Mouse (Mus musculus): ENCODE data around the gene Ptprr.

DNA sequence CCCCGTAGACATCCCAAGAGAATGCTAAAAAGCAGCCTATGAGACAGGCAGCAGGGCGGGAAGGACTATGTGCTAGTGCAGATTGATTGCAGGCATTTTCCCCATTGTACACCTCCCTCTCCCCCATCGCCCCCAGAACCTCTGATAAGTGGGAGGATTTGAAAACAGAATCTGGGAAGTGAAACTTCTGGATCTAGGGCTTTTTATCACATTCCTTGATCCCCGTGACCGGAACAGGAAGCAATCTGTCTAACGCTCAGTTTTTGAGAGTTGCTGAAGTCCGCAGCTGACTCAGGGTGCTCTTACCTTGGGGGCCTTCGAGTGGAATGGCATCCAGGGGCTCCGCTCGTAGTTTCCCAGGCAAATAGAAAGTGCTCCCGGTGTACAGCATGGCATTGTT, 246.5 kb downstream of the Ptprr start:
- TF ChIP-seq USF1 (IDR thresholded peaks at IDR 0.05; ENCODE audit: low read depth), result no peak
- no peak for TF ChIP-seq MYOD1 (IDR thresholded peaks at IDR 0.05; ENCODE audit: control insufficient read depth, insufficient read length, low read depth)
- no peak for TF ChIP-seq MAX (IDR thresholded peaks at IDR 0.05)
- TF ChIP-seq CTCF (IDR thresholded peaks at IDR 0.05; ENCODE audit: control insufficient read depth, insufficient read depth, insufficient read length), result no peak
